Mouse (Mus musculus): ENCODE data around the gene H1fnt.

GRCm38 (mm10) chr15:98225610-98226009, 31.5 kb downstream of the H1fnt start:
- TF ChIP-seq CTCF (conservative IDR thresholded peaks at IDR 0.05 in 1 of 2, IDR thresholded peaks at IDR 0.05 in 1 of 2; ENCODE audit: low read depth in 2 of 2, low read length in 2 of 2) (no peak), POLR2A (IDR thresholded peaks at IDR 0.05; ENCODE audit: low read depth, low read length) (peak; percentile 53; the same call in 1 of the 2 replicates), NRF1 (IDR thresholded peaks at IDR 0.05; ENCODE audit: low read depth, low read length) (no peak), ZC3H11A (IDR thresholded peaks at IDR 0.05; ENCODE audit: low read depth, low read length) (no peak), MYC (IDR thresholded peaks at IDR 0.05; ENCODE audit: low read depth, low read length) (no peak), JUND (conservative IDR thresholded peaks at IDR 0.05; ENCODE audit: low read depth, low read length) (no peak)

All from CH12.LX (cell line).